Mouse (Mus musculus) retina, embryonic 14.5 days (tissue): ENCODE results near the gene Eif2b3.

ENCODE experiments used
- DNase-seq: peaks from one replicate; pipeline ENCODE4 v3.0.0-alpha.2; 2015; ENCODE audit warnings: low spot score

The Eif2b3 gene

GRCm38 (mm10) chr4:117123546-117124217 is 104.5 kb downstream of the Eif2b3 start:
- DNase-seq = no peak

- DNase-seq = no peak
Measured at GRCm38 (mm10) chr4:117124218-117124517, 105.0 kb downstream of the Eif2b3 start.

GRCm38 (mm10) chr4:117124518-117125347 is 105.5 kb downstream of the Eif2b3 start:
- DNase-seq = no peak

DNA sequence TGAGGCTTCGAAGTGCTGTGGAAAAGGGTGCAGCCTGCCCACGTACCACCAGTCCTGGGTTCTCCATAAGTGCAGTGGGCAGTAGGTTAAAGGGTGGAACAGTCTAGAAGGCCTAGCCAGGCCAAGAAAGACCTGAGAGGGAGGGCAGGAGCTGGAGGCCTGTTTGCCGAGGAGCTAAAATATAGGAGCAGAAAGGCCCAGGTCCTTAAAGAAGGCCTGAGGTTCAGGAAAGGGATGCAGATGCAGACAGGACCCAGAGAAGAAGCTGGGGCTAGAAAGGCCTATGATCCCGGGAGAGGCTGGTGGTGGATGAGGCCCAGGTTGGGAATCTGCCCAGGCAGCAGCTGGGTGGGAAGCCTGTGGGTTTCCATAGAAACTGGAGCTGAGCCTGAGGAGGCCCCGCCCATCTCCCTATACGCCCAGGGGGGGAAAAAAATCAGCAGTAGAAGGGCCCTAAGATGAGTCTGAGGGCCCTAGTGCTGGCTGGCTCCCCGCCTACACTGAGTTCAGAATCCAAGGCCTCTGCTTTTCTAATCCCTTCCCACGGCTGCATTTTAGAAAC is 106.2 kb downstream of the Eif2b3 start, which contains the start of gene Btbd19:
TSS of gene Btbd19 (minus strand) at position 378 of the 562 bp plus-strand sequence.
- peak; percentile 67 for DNase-seq

DNA sequence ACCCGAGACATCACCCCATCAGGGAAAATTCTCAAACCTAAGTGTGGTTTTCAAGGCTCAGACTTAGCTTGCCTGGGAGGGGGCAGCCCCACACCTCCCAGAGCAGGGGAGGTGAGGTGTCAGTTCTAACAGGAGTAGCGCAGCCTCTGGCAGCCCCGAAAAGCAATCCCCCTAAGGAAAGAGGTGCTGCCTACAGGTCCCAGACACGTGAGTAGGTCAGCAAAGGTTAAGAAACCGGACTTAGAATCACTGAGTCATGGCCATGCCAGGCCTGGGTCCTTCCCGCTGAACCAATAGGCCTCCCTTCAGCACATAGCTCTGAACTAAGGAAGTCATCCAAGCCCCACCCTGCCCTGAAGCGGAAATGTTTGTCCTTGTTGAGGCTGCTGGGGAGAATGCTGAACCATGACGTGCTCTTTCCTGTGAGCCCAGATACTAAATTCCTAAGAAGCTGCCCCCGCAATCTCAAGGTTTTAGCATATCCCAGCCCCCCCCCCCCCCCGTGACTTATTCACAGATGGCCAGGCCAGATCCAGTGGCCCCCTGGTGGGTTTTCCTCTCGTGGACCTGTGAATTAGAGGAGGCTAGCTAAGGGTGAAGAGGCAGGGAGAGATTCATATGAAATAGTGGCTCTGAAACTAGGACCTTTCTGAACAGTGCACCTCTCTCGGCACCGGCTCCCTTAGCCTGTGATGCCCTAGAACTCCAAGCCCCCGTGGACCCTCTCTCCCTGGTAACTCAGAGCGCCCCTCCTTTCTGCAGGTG is 106.9 kb downstream of the Eif2b3 start:
- no peak for DNase-seq

GRCm38 (mm10) chr4:117126675-117127290 is 107.6 kb downstream of the Eif2b3 start, which contains the start of gene Tctex1d4:
Tctex1d4 (plus strand) TSS chr4:117126794.
- DNase-seq = no peak

- no peak for DNase-seq
Measured at GRCm38 (mm10) chr4:117127991-117128686, 108.9 kb downstream of the Eif2b3 start.

DNA sequence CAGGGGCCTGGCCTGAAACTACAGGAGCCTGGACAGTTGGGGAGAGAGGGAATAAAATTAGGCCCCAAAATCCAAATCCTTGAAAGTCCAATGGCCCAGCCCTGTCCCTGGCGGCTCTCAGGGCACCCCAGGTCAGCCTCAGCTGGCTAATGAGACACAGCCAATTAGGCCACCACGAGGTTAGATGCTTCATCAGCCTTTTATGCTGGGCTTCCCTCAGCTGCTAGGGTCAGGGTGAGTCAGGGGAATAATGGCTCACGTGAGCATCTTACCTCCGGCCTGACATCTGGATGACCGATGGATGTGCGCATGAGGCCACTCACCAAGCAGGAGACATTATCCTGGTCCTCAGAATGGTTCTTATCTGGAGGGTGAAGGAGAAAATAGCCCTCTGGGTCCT is 111.6 kb downstream of the Eif2b3 start:
- DNase-seq = peak; percentile 57

DNA sequence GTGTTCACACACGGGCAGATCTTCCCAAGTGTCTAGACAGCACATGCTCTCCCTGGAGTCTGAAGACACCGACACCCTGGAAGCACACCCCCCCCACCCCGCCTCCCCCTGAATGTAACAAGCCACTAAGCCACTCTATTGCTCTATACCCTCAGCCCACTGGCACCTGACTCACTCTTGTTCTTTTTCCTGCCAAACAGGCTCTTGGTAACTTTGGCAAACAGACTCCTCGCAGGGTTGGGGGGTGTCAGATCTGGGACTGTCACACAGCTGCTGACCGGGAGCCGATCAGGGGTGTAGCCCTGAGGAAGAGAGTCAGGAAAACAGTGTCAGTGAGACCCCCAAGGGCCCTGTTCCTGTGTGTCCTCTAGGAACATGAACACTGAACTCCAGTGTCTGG is 112.0 kb downstream of the Eif2b3 start:
- no peak for DNase-seq

- peak; percentile 86 for DNase-seq
Measured at GRCm38 (mm10) chr4:117131890-117132793, 112.9 kb downstream of the Eif2b3 start.

DNA sequence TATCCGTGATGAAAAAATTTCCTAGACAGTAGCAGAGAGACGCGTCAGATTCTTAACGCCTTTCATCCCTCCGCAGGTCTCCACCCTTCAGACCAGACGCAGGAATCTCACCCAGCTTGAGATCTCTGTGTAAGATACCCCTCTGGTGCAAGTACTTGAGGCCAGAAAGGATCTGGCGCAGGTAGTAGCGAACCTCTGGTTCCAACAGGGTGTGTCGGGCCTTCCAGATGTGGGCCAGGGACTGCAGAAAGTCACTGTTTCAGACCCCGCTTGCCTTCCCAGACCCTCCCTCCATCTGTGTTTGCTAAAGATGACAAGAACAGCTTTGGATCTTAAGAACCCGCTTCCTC is 113.6 kb downstream of the Eif2b3 start:
- DNase-seq = no peak

- DNase-seq = no peak
Measured at GRCm38 (mm10) chr4:117133366-117133796, 114.2 kb downstream of the Eif2b3 start.

GRCm38 (mm10) chr4:117133817-117134600 is 114.8 kb downstream of the Eif2b3 start, which contains the start of gene Plk3:
Plk3 (minus strand) TSS chr4:117133963.
- peak; percentile 99 for DNase-seq

DNA sequence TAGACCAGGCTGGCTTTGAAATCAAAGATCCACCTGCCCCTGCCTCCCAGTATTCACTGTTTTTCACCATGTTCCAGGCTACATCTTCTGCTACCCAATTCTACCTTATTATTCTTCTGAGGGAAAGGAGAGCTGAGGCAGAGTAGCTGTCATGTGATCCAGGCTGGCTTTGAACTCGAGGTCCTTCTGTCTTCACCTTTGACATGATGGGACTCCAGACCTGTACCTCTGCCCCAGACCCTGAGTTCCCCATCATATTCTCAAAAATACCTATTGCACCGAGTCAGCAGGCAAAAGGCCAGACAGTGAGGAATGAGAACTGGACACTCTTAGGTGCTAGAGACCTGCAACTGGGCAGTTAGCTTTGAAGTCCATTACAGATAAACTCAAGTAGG is 115.4 kb downstream of the Eif2b3 start:
- no peak for DNase-seq

DNA sequence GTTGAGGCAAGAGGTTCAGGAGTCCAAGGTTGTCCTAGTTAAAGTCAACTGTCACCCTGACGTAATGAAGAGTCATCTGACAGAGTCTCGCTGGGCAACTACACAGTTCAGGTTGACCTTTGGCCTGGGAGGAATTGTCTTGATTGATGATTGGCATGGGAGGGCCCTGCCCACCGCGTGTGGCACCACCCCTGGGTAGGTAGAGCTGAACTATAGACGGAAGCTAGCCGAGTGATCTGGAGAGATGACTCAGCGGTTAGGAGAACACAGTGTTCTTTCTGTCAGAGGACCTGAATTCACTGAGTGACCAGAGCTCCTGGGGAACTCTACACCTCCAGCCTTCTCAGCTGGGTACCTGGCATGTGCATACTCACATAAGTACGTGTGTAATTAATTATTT is 116.8 kb downstream of the Eif2b3 start:
- no peak for DNase-seq
